Mouse (Mus musculus) olfactory bulb, adult 2 months (tissue): ENCODE measurements around the gene Capn2.

Experiments used
- CTCF ChIP-seq: fragments of 200-500 bp; IDR thresholded peaks from 2 replicates; pipeline ENCODE4 v1.5.1; 2012; ENCODE audit warnings: low read depth, mild to moderate bottlenecking, low read length, moderate library complexity; ENCODE audit not compliant: insufficient read depth
- POLR2A ChIP-seq: fragments of 200-500 bp; IDR thresholded peaks from 2 replicates; pipeline ENCODE4 v1.6.1; 2012; ENCODE audit warnings: mild to moderate bottlenecking, low read depth, low read length, moderate library complexity; ENCODE audit not compliant: insufficient read depth

DNA sequence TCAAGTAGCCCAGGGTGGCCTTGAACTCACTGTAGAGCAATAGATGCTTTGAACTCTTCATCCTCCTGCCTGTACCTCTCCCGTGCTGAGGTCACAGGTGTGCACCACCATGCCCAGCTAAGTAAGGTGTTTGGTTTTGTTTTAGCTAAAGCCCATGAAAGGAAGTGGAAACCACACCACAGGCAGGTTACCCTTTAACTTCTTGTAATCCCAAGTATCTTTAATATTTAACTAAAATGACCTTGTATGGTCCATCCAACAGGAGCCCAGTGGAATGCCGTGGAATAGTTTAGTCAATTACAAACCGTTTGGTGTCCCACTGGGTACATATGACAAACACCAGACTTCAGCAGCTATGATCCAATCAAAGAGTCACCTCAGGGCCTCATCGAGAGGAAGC lies 38.5 kb downstream of the Capn2 start:
- TF ChIP-seq CTCF = no peak
- no peak for TF ChIP-seq POLR2A
